Mouse (Mus musculus): Measurements from ENCODE around the gene Fam47e. TPM values are rescaled to one million over a fixed set of nuclear protein-coding genes. Genes with fewer than 3 reads are reported as not detected.
"Not testable (repeated sequence)": the region's sequence is repeated elsewhere in the genome, so short reads cannot be mapped to it uniquely, and the experiment has no call there.

Fam47e gene
- under 1 TPM in 1 of 2 experiments, not detected in 1; 0.30 TPM for total RNA-seq (2021)

DNA sequence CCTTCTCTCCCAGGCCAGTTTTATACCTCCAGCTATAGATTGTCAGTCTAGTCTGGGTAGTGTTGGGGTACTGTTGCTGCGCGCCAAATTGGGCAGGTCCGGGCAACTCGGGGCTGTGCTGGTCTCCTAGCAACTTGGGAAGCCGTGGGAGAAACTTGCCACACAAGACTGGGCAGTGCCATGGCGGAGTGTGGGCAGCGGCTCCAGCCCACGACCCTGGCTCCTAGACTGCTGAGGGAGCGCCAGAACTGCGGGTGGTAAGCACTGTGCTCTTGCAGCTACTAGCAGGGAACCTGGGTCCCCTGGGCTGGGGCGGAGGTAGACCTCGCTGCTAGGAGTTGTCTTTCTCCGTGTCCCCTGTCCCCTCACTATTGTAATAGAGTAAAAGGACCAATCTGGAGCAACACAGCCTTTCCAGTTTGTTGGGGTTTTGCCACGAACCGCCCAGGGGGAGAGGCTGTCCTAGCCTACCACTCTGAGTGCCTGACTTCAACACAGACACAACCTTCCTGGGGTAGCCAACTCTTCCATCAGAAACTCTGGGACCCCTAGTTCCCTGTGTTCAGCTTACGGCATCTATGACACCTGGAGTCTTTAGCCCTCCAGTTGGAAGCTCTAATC, at the start of gene Fam47e:
Gene Fam47e, plus strand, starts transcription at position 179 of the 621 bp plus-strand sequence.
- peak; percentile 18 to 24 for DNase-seq

DNA sequence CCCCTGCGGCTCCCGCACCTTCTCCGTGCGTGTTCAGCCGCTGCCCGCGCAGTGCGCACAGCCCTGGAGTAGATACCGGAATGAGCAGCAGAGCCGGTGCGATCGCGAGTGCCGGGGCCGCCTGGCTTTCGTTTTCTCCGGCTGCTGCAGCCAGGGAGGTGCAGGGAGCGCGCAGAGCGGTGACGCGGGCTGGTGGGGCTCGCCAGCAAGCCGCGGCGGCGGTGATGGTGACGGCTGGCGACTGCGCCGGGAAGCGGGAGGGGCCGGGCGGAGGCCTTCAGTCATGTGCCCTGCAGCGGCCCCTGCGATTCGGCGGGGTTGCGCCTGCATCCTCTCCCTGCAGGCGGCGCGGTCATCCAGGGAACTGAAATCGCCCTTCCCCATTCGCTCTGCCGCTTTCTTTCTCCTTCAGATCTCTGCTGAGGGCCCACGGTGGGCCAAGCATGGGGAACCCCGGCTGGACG, 49.4 kb upstream of the Fam47e start:
- DNase-seq: peak; percentile 96 to 97

DNA sequence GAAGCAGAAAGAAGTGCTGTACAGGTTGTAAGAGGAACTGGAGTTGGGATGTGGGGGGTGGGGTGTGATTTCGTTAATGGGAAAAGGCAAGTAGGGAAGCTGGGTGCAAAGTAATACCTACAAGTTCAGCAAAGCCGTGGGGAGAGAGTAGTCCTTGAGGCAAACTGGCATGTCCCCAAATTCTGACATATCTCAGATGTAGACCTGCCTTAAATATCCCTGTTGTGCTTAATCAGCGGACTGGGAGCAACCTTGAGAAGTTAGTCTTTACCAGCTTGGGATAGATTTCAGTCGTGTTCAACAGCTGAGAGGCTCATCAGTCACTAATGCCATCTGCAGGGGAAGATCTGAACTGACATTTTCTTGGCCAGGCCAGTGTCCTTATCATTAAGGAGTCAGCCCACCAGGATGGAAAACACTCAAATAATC, 48.6 kb upstream of the Fam47e start:
- no peak for DNase-seq

DNA sequence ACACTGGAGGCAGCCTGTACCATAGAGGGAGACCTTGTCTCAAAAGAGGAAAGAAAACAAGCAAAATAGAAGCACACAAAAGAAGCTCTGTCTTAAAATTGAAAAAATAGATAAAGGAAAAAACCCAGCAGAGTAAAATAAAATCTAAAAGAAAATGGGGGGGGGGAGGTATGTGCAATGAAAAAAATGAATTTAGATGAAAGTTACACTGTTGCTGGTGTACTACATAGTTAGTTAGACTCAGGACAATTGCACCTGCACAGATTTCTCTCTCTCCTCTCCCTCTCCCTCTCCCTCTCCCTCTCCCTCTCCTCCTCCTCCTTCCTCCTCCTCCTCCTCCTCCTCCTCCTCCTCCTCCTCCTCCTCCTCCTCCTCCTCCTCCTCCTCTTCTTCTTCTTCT, 48.1 kb upstream of the Fam47e start, which contains the start of gene Scarb2:
Gene Scarb2, minus strand, starts transcription at position 101 of the 400 bp plus-strand sequence.
- DNase-seq: no peak

DNA sequence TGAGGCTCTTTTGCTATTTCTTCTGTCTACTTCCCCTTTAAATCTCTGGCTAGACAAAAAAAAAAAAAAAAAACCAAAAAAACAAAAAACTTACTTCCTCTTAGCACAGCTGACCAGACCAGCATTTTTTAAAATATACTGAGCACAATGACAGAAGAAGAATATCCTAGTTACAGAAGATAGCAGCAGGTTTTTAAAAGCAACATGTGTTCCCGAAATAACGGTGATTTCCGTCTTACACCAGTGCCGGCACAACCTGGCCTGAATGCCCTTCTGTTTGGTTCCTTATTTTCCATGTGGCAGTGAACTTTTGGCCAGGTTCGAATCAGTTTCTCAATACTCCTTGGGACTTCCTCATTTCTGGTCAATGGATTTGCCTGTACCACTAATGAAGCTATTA, 46.0 kb upstream of the Fam47e start:
- no peak for DNase-seq

DNA sequence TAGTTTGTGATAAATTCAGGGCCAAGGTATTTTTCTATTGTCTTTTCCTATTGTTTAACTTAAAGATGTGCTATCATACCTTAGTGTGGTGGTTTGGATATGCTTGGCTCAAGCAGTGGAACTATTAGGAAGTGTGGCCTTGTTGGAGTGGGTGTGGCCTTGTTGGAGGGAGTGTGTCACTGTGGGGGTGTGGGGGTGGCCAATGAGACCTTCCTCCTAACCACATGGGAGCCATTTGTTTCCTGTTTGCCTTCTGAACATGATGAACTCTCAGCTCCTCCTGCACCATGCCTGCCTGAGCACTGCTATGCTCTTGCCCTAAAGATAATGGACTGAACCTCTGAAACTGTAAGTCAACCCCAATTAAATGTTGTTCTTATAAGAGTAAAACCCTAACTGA, 43.6 kb upstream of the Fam47e start:
- no peak for DNase-seq

DNA sequence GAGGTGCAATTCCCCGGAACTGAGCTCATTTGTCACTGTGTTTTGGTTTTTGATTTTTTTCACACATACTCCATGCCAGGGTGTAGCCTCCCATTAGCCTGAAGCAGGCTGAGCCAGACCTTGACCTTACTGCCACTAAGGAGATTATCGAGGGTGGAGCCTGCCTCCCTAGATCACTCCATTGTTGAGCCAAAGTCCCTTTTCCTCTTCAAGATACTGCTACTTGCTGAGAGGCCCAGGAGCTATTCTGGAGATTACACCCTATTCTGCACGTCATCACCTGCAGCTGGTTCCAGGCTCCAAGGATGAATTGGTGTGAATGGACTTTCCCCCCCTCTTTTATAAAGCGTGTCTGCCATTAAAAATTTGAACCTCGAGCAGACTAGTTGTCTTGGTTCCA, 42.8 kb upstream of the Fam47e start:
- no peak for DNase-seq

DNA sequence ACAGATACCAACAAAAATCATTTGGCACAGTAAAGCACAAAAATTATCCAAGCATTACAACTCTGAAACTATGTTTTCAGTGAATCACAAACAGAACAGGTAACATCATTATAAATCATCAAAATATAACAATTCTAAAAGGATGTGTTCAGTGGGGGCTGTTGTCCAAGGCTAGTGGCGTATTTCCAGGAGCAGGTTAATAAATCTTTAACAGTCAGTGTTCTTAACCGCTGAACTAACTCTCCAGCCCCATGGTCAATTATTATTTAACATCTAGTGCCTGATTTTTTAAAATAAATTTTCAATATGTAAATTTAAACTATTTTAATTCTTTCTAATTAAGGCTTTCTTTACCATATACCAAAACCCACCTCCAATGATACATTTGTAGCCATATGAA, 33.7 kb upstream of the Fam47e start:
- DNase-seq: not testable (repeated sequence)

DNA sequence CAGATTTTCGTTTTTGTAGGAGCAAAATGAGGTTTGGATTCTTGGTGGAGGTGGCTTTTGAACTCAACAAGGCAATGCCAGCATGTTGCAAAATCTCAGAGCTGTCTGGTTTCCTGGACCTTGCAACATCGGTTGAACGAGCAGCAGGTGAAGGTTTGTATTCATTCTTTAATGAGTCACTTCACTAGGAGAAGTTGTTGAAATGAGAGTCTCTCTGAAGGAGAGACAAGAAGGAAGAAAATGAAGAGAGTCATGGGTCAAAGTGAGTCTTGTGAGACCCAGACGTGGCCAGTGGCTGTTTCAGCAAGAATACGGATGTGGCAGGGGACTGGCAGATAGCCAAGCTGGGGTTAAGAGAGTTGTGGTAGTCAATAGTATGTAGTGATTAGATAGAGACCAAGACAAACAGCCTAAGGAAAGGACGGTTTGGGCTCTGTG, 30.0 kb upstream of the Fam47e start:
- no peak for DNase-seq

DNA sequence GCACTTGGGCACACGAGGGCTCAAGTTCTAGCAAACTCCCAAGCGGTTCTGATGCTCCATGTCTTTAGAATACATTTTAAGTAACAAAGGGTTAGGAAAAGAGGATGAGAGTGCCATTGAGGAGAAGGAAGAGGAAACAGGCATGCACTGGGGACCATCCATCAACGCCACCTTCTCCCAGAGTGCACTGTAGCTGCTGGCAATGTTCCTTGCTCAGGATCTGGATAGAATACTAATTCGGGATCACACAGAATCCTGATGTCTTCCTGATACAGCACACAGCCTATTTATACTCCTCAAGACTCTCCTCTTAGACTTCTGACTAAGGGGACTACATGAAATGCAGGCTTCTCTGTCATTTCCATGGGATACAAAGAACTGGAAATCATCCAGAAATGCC, 15.2 kb upstream of the Fam47e start:
- no peak for DNase-seq

DNA sequence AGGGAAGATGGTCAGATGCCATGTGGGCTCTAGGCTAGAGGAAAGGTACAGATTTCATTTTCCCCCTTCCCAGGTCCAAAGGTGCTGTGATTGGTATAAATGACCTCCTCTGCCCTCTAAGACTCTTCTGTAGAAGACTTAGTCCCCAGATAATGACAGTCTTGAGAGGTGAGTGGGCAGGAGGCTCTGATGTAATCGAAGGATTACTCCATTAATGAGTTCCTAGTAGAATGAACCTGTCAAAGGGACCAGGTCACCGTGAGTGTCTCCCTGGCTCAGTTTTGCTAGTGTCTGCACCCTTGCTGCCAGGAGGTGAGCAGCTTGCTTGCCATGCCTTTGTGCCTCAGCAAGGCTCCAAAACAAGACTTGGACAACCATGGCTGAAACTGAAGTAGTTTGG, 2.3 kb upstream of the Fam47e start:
- DNase-seq: no peak

DNA sequence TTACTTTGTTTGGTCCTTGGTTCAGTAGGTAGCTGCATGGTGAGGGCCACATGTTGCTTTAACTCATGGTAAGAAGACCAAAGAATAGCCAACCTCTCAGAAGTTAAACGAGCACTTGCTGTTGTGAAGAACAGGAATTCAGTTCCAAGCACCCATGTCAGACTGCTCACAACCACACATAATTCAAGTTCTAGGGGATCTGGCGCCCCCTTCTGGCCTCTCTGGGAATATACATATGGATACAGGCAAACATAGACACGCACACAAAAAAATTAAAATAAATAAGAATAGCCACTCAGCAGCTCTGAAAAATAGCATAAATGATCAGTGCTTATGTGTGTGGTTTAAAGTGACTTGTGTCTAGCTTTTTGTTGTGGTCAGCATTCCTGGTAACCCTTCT, 930 bp upstream of the Fam47e start:
- no peak for DNase-seq

DNA sequence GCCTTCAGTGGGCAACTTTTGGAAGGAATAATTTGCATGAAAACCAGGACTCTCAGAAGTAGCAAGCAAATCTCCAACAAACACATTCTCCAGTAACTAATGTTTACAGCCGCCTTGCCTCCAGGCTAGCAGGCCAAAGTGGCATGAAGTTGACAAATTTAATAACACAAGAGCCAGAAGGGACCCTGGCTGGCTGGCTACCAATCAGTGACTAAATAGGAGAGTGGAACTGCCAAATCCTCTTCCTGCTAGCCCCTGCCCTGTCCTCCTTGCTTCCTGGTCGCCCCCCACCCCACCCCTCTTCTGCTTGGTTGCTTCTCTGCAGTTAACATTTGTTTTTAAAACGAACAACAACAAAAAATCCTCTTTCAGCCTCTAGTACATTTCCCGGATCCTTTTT, 426 bp upstream of the Fam47e start:
- DNase-seq: no peak

DNA sequence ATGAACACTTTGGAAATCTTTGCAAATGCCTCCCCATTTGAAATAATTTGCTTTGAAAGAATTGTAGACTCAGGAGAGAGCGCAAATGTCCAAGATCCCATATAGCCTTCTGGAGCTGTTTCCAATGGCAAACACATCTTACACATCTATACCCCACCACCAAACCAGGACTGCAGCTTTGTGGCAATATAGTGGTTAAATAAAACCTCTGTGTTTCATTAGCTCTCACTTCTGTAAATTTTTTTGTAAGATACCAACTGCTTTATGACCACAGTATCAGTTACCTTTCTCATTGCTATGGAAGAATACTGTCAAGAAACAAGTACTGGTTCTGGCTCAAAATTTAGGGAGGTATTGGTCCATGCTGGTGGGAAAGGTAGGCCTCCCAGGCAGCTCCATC, 1.0 kb downstream of the Fam47e start:
- DNase-seq: no peak

DNA sequence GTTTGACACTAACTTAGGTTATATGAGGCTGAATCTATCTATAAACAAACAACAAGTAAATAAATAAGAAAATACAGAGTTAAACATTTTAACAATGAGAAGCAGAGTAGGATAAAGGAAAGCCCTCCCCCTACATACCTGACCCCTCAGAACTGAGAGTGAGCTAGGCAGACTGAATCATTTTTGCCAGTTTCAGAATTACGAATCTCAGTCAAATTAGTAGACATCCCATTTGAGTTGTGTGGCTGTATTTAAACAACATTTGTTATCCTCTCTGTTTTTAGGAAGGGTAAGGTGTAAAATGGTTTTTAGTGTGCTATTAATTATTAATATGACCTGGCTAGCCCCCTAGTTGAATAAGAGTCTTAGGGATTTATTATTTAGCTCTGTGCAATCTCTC, 2.6 kb downstream of the Fam47e start:
- no peak for DNase-seq

DNA sequence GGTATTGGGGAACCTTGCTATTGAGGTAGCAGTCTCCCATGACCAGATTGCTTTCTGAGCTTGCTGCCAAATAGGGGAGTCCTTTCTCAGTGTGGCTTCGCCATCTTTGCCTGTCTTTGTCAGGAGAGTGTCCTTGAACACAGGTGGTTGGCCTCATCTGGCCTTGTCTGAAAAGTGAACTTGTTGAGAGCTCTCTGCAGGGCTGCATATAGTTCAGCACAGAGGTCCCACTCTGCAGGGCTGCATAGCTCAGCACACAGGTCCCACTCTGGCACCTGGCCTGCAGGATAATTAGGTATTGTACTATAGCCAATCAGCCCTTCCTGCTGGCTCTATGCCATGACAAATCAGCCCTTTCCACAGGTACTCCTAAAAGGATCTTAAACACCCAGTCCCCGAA, 5.3 kb downstream of the Fam47e start:
- DNase-seq: no peak

DNA sequence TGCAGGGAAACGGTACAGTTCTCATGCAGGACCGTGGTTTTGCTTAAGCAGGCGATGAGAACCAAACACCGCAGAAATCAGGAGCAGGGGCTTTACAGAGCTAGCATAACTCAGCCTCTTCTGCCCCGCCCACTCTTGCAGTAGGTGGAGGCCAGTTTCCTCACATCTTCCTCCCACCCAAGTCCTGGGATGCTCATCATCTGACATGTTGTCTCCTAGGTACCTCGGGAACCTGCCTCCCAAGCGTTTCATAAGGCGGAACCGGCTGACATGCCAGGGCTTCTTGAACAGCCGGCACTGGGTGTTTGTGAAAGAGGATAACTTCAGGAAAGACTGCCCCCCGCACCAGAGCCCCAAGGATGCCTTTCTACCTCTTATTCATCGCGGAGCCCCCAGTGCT, 7.1 kb downstream of the Fam47e start:
- DNase-seq: no peak

DNA sequence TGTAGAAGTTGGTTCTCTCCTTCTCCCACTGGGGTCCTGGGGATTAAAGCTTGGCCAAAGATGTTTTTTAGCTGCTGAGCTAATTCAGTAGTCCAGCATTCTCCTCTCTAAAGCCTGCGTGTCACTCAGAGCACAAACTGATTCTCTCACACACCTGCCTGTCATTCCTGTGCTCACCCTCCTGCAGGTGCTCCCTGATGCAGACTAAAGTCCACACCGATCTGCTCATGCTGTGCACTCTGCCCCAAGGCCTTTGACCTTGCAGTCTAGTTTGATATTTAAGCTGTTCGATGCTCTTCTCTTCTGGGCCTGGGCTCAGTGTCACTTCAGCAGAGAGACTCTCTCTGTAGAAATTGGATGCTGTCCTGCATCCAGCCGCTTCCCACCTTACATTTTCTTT, 16.4 kb downstream of the Fam47e start:
- no peak for DNase-seq

DNA sequence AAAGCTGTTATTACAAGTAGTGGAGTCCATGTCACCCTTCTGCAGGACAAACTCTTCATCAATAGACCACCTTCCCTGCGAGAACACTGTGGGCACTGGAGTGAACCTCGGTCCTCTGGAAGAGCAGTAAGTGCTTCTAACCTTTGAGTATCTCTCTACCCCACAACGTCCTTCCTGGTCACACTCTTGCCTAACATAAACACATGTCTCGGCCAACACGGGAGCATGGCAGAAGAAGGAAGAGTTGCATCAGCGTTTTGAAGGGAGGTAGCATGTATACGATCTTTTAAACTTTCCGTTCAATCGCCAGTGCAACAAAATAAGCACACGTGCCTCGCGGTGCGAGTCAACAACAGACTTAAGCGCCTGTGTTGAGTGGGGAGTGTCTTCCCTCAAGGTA, 24.7 kb downstream of the Fam47e start:
- no peak for DNase-seq

DNA sequence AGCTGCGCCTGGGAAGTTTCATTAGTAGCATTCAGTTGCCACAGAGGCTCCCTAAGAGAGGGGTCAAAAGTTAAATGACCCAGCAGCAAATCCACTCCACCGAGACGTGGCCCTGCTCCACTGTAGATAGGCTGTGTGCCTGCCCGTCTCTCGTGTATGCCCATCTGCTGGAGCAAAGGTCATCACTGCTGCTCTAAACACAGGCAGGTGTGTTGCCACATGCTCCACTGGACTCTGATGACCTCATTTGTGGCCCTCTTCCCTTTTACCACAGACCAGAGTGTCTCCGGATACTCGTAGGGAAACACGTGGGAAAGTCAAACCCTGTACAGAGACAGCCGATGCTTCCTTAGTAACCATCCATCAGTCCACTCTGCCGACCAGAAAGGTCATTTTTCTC, 31.1 kb downstream of the Fam47e start:
- no peak for DNase-seq

DNA sequence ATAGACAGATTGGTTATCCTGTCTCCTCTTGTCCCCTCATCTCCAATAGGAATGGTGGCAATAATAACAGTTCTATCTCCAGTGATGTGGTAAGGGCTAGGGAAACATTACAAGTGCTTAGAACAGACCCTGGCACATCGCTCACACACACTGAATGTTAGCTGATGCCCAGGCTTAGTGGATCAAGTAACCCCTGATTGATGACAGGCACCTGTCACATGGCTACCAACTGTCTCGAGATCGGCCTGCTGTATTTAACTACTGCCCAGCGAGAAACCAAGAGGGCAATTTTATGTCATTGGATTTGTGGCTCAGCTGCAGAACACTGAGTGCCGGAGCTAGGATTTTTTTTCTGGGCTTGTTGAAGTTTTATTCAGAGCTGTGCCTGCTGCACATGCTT, 40.2 kb downstream of the Fam47e start:
- no peak for DNase-seq

DNA sequence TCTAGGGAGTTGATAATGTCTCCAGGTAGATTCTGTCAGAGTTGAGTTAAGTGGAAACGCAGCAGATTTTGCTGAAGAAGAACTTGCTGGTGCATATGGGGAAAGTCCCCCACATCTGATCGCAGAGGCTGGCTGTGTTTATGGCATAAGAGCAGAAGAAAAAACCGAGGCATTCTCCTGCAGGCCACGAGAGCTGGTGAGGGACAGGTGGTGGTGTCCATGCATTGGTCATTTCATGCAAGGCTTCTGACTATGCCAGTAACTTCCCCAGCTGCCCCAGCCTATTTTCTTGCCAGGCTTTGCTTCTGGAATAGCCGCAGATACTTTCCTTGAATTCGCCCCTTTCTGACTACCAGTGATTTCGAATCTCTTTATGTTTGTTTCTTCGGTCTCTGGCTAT, 42.0 kb downstream of the Fam47e start:
- no peak for DNase-seq

DNA sequence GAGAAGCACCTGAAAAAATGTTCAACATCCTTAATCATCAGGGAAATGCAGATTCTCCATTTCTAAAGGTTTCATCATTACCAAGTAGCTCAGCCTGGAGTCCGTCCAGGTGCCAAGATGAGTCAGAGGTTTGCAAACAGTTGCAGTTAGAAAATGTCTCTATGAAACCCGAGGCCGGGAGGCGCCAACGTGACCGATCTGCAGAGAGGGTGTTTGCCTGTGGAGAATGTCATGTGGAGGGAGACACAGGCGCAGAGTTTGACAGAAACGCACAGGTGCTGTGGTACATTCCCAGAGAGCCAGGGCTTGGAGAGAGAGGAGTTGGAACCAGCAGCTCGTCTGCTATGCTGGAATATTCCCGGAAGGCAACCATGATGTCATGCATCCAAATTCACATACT, 44.2 kb downstream of the Fam47e start:
- no peak for DNase-seq

DNA sequence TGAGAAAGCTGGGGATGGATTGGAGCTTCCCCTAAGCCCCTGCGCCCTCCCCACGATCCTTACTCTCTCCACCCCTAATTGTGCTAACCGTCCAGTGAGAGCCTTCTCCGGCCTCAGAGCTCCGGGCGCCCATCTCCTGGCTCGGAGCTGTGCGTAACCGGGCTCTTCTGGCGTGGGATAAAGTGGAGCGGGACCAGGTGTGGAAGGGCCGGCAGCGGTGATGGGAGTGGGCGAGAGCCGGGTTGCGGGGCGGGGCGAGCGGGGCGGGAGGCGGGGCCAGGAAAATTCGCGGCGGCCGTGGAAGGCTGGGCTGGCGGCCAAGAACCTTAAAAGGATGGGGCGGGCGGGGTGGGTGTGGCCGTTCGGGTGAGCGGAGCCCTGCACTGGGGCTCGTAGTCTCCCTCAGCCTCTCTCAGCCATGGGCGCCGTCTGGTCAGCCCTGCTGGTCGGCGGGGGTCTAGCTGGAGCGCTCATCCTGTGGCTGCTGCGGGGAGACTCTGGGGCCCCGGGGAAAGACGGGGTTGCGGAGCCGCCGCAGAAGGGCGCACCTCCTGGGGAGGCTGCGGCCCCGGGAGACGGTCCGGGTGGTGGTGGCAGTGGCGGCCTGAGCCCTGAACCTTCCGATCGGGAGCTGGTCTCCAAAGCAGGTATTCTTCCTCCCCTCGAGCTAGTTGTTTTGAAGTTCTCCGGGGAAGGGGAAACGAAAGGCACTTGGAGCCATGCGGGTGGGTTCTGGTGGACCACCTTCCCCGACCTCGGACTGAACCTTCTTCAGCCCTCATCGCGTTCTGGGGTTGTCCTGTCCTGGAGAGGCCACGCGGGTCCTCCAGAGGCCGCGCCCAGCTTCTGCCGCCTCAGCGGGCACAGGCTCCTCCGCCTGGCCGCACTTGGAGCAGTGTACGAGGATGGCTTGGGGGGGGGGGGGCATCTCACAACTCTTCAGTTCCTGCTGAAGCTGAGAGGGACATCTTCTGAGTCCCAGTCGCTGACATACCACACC, 48.1 kb downstream of the Fam47e start, which contains the start of gene Stbd1:
Gene Stbd1, plus strand, starts transcription at position 351 of the 1,000 bp plus-strand sequence.
- DNase-seq: peak; percentile 15 to 25

Measured in layer of hippocampus, postnatal 36 days (tissue).